Mouse (Mus musculus) bone marrow macrophage, adult 2 months (primary cell): Measurements from ENCODE around the gene Hoxc8. TPM values are rescaled to one million over a fixed set of nuclear protein-coding genes. Genes with fewer than 3 reads are reported as not detected.

Experiments
- H3K27ac ChIP-seq: 2 replicates; pipeline ENCODE4 v1.5.1; 2012; ENCODE audit warnings: low read depth, low read length; ENCODE audit not compliant: insufficient read depth
- H3K4me1 ChIP-seq: 2 replicates; pipeline ENCODE4 v1.6.1; 2012; ENCODE audit warnings: low read length; ENCODE audit not compliant: control insufficient read depth, insufficient read depth
- H3K4me3 ChIP-seq: 2 replicates; pipeline ENCODE4 v1.5.1; 2012; ENCODE audit warnings: mild to moderate bottlenecking, low read length, moderate library complexity; ENCODE audit not compliant: insufficient read depth
- CTCF ChIP-seq: IDR thresholded peaks from 2 replicates; pipeline ENCODE4 v1.5.1; 2012; ENCODE audit warnings: low read depth, mild to moderate bottlenecking, low read length, moderate library complexity
- POLR2A ChIP-seq: IDR thresholded peaks from 2 replicates; pipeline ENCODE4 v1.6.1; 2012; ENCODE audit warnings: mild to moderate bottlenecking, low read depth, low read length, borderline replicate concordance
- polyA plus RNA-seq: library from polyadenylated mRNA; stranded (reverse); fragments of >200 nt; gene quantifications from 2 replicates; pipeline ENCODE4 v1.2.4, GENCODE M21; 2012; ENCODE audit not compliant: missing spikeins, insufficient read depth, insufficient read length

The Hoxc8 gene
- polyA plus RNA-seq, 1 experiment, result not detected

GRCm38 (mm10) chr15:103041613-103042012, 51.2 kb downstream of the Hoxc8 start:
- Histone ChIP-seq H3K4me3 (no peak overlapping the region), H3K27ac (no peak overlapping the region), H3K4me1 (no peaks in the 10 kb centered on the region)
- TF ChIP-seq CTCF (no peak), POLR2A (no peak)

GRCm38 (mm10) chr15:103042209-103042608, 51.8 kb downstream of the Hoxc8 start:
- TF ChIP-seq POLR2A, result no peak
- TF ChIP-seq CTCF, result no peak
- Histone ChIP-seq H3K4me3 (no peak overlapping the region), H3K27ac (no peak overlapping the region), H3K4me1 (no peaks in the 10 kb centered on the region)

Other genes with a start within 250 kb of the Hoxc8 start
- not detected in 2 replicates for gene Hoxc13, start 69.5 kb upstream of the Hoxc8 start, polyA plus RNA-seq
- gene Hoxc12, start 53.9 kb upstream of the Hoxc8 start, polyA plus RNA-seq, result not detected in 2 replicates
- not detected in 2 replicates for gene Hoxc11, start 36.2 kb upstream of the Hoxc8 start, polyA plus RNA-seq
- gene Hoxc10, start 23.8 kb upstream of the Hoxc8 start, polyA plus RNA-seq, result 0.28 TPM in 1 of 2 replicates, not detected in the other
- gene Hoxc5, start 23.2 kb upstream of the Hoxc8 start, polyA plus RNA-seq, result not detected in 2 replicates
- gene Hoxc9, start 14.2 kb upstream of the Hoxc8 start, polyA plus RNA-seq, result not detected in 2 replicates
- gene Hoxc6, start 7.7 kb downstream of the Hoxc8 start, polyA plus RNA-seq, result not detected in 2 replicates
- 0.27 TPM in 1 of 2 replicates, not detected in the other for gene Hoxc4, start 28.3 kb downstream of the Hoxc8 start, polyA plus RNA-seq
- gene Smug1, start 176.5 kb downstream of the Hoxc8 start, polyA plus RNA-seq, result 6.7 and 7.4 TPM in 2 replicates
- gene Cbx5, start 249.2 kb downstream of the Hoxc8 start, polyA plus RNA-seq, result 33.5 and 37.2 TPM in 2 replicates
- 154 and 160 TPM in 2 replicates for gene Hnrnpa1, start 249.8 kb downstream of the Hoxc8 start, polyA plus RNA-seq